Mouse (Mus musculus) telencephalon, adult 2 months (tissue): ENCODE measurements around the gene Oxsr1.
"Not testable (repeated sequence)": the region's sequence is repeated elsewhere in the genome, so short reads cannot be mapped to it uniquely, and the experiment has no call there.

Experiments used
- DNase-seq: peaks from one replicate; pipeline ENCODE4 v3.0.0-alpha.2; 2011; ENCODE audit warnings: low read depth, low spot score

The Oxsr1 gene

DNA sequence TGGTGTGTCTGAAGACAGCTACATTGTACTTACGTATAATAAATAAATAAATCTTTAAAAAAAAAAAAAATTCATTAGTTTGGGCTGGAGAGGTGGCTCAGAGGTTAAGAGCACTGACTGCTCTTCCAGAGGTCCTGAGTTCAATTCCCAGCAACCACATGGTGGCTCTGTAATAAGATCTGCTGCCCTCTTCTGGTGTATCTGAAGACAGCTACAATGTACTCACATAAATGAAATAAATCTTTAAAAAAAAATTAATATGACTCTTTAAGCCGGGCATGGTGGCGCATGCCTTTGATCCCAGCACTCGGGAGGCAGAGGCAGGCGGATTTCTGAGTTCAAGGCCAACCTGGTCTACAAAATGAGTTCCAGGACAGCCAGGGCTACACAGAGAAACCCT lies 47.4 kb downstream of the Oxsr1 start:
- not testable (repeated sequence) for DNase-seq

GRCm38 (mm10) chr9:119271496-119271895 lies 50.7 kb downstream of the Oxsr1 start:
- peak; percentile 38 for DNase-seq

GRCm38 (mm10) chr9:119268588-119269145 lies 53.6 kb downstream of the Oxsr1 start:
- peak; percentile 39 for DNase-seq

DNA sequence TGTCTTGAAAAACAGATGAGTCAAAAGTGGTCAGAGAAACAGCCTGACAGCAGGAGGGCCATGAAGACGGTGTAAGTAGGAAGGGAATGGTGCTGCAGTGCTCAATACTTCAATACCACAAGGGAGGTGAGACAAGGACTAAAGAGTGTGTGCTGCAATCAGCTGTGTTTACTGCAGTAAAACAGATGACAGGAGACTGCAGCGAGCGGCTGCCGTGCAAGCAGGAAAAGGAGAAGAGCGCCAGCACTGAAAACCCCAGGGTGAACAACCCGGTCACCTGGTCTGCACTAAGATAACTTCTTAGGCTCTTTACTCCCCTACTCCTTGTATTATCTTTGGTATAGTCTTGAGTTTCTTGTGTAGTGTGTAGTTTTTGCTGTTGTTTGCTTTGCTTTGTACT lies 54.1 kb downstream of the Oxsr1 start:
- no peak for DNase-seq

DNA sequence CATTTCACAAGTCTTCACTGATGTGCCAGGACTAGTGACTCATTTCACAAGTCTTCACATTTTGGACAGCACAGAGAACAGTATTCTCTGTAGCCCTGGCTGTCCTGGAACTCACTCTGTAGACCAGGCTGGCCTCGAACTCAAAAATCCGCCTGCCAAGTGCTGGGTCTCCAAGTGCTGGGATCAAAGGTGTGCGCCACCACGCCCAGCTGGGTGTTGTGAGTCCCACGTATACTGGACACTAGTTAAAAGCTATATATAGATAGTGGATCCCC lies 56.2 kb downstream of the Oxsr1 start:
- not testable (repeated sequence) for DNase-seq

DNA sequence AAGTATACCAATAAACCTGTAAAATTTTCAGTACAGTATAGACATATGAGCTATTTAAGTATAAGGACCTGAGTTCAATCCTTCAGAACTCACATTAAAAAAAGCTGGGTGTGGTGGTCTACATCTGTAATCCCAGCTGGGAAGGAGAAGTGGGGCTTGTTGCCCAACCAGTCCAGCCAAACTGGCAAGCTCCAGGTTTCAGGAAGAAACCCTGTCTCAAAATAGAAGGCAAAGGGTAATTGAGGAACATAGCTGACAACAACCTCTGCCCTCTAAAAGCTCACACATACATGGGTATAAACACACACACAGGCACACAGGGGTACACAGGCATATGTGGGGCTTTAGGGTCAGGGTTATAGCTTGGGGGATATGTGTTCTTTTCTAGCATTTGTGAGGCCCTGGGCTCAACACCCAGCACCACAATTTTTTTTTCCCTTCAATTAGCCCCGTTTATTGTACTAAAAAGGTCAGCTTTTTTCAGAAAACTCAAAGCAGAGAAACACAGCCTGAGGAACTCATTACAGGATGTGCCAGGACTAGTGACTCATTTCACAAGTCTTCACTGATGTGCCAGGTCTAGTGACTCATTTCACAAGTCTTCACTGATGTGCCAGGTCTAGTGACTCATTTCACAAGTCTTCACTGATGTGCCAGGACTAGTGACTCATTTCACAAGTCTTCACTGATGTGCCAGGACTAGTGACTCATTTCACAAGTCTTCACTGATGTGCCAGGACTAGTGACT lies 56.7 kb downstream of the Oxsr1 start:
- not testable (repeated sequence) for DNase-seq

- no peak for DNase-seq
These were observed 59.2 kb downstream of the Oxsr1 start for GRCm38 (mm10) chr9:119263067-119263466.

DNA sequence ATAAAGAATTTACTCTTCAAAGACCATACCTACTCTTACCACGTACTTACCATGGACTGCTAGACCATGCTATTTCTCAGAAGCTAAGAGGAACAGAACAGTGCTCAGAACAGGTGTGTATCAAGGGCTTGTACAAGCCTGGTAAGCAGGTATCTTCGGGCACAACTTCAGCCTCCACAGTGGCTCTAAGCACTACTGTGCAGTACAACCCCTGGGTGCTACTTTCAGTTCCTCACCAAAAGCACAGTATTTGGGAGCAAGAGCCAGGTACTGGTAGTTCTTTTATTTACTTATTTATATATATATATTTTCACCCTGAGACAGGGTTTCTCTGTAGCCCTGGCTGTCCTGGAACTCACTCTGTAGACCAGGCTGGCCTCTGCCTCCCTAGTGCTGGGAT lies 61.4 kb downstream of the Oxsr1 start:
- DNase-seq, result no peak

- no peak for DNase-seq
These were observed 63.4 kb downstream of the Oxsr1 start for GRCm38 (mm10) chr9:119258785-119259184.

- no peak for DNase-seq
These were observed 64.1 kb downstream of the Oxsr1 start for GRCm38 (mm10) chr9:119258128-119258527.

DNA sequence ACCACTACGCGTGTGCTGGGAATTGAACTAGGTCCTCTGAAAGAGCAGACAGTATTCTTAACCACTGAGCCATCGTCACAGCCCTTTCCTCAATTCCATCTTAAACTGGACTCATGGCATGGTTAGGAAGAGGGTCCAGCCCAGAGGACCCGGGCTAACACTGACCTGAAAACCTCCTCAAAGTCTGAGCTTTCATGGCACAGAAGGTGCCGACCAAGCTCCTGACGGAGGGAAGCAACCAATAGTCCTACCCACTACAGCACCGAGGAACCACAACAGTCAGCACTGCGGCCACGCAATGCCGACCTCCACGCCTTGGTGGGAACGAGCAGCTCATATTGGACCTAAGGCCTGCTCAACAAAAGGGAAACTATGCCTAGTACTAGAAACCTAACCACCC lies 66.1 kb downstream of the Oxsr1 start:
- no peak for DNase-seq

DNA sequence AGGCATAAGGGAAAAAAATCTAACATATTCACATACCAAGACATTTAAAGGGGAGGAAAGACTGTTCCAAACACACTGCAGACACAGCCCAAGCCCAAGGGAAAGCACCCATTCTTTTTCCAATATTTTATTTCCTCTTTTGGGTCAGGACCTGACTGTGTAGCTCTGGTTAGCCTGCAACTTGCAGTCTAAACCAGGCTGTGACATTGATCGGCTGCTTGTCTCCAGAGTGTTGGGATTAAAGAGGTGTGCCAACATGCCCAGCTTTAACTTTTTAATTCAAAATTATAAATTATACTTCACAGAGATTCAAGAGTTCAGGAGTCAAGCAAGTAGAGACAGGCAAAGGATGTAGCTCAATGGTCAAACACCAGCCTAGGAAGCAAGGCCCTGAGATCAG lies 67.1 kb downstream of the Oxsr1 start:
- DNase-seq, result no peak

GRCm38 (mm10) chr9:119254187-119254586 lies 68.0 kb downstream of the Oxsr1 start:
- no peak for DNase-seq

- no peak for DNase-seq
These were observed 74.2 kb downstream of the Oxsr1 start for GRCm38 (mm10) chr9:119247996-119248395.

DNA sequence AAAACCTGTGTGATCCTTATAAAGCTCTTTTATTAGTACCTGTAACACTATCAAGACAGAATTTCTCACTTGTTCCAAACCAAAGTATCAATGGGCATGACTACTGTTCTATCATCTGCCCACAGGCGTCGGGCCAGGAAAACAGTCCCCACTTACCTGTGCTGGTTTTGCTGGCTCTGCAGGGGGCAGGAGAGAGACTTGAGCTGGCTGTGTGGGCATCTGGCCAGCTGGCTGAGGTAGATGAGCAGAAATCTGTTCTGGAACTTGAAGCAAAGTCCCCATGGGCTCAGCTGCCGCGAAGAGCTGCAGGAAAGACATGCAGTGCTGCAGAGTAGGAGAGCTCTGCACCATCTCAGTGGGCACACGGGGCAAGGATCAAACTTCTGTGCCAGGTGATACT lies 75.4 kb downstream of the Oxsr1 start:
- DNase-seq, result no peak

GRCm38 (mm10) chr9:119243981-119244380 lies 78.2 kb downstream of the Oxsr1 start:
- no peak for DNase-seq

DNA sequence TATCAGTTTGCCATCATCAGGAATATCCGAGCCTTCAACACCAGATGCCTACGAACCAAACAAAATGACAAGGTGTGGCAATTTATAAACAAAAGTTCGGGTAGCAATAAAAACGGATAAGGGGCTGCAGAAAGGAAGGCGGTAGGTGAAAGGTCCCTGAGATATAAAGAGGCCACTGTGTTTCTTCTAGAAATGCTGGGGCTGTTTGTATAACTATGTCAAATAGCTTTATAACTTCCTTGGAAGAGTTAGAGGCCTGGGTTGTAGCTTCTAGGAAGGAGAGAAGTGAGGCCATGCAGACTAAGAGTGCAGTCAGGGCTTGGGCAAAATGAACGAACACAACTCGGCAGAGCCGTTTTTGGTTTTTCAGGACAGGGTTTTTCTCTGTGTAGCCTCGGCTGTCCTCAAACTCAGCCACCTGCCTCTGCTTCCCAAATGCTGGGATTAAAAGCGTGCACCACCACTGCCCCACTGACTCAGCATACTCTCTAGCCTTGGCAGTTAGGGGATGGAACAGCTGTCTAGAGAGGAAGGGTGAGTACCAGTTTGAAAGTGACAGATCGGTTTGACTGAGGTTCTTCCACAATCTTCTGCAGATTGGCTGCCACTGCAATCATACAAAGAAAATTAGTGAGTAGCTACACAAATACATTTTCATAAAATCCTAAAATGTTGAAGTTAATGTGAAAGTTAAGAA lies 80.9 kb downstream of the Oxsr1 start:
- DNase-seq, result no peak

- peak; percentile 18 for DNase-seq
These were observed 81.8 kb downstream of the Oxsr1 start for GRCm38 (mm10) chr9:119240286-119240997.

DNA sequence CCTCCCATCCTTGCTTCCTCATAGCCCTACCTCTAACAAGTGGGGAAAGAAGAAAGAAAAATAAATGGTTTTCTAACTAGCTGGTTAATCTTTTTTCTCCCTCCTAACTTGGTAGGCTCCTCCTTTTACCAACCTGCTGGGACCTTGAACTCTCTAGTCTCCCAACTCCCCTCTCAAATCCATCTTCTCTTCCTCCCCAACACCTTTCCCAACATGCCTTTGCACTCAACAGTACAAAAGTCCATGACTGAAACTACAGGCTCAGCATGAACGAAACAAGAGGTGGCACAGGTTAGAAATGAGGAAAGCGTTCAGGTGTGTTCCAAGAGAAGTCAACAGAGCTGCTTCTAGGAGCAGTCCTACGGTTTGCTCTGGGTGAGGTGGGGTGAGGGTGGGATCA lies 83.0 kb downstream of the Oxsr1 start:
- no peak for DNase-seq

DNA sequence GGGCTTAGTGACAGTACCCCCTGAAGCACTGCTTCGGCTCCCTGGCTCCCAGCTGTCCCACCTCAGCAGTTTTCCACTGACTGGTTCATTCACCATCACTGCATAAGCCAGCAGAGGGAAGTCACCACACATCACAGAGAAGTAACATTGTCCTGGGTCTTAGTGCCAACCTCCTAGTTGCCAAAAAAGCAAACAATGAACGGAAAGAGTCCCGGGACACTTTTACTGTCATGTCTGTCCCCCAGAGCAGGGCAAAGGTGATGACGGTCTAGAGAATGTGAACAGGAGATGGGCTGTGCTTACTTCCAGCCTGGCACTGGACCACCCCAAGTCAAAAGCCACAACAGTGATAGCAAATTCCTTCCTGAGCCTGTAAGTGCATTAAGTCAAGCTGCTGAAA lies 83.4 kb downstream of the Oxsr1 start:
- DNase-seq, result no peak

DNA sequence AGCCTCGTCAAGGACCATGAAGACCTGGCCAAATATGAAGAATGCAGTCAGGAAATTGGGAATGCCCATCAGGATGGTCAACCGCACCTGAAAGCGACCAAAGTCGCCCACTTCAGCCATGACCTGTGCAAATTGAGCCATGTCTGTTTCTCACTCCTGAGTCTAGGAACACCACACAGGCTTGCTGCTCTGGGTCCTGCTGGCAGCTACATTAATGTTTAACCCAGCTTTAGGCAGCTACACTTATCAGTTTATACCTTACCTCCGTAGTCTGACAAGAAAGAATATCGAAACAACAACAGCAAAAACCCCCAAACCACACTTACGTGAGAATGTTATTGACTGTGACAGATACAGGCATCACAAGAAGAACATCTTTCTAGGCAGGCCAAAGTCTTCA lies 90.7 kb downstream of the Oxsr1 start:
- no peak for DNase-seq

DNA sequence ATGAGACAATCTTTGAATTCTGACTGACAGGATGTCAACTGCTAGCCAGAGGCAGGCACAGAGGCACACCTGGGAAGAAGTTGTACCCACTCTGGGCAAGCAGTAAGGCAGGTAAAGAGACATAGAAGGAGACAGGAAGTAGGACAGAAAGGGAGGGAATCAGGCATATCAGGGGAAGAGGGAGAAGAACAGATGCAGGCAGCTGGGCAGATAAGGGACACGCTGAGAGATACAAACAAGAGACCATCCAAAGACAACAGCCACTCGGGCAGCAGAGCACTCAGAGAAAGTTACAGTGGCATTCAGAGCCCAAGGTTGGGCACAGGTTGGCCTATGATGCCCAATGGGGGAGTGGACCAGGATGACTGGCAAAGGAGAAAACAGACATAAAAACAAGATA lies 91.4 kb downstream of the Oxsr1 start:
- no peak for DNase-seq

DNA sequence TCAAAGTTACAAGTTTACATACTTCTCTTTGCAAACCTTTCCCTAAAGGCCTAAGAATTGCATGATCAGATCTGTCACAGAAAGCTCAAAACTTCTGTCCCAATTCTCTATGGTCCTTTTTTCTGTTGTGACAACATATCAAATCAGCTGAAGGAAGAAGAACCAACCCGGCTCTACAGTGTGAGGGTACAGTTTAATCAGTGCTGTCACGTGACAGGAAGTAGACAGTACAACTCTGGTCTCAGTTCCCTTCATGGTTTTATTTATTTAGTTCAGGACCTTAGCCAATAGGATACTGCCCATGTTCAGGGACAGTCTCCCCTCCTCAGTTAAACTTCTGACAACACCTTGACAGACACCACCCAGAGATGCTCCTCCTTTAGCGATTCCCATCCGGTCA lies 102.0 kb downstream of the Oxsr1 start:
- no peak for DNase-seq
